Mouse (Mus musculus) ovary, postnatal 14 days (tissue): ENCODE results near the gene P4hb.
"Not testable (repeated sequence)": the region's sequence is repeated elsewhere in the genome, so short reads cannot be mapped to it uniquely, and the experiment has no call there.

Source experiments
- DNase-seq: peaks from one replicate; pipeline ENCODE4 v3.0.0; 2022; ENCODE audit warnings: low spot score

P4hb gene

GRCm38 (mm10) chr11:120598283-120598989 is 25.4 kb upstream of the P4hb start, which contains the start of the genes Alyref and Anapc11:
Alyref (minus strand) TSS chr11:120598365.
Anapc11 (plus strand) TSS chr11:120598421.
- peak; percentile 90 for DNase-seq

GRCm38 (mm10) chr11:120597240-120598235 is 24.5 kb upstream of the P4hb start:
- DNase-seq = no peak

GRCm38 (mm10) chr11:120588531-120588930 is 15.5 kb upstream of the P4hb start:
- DNase-seq = no peak

- no peak for DNase-seq
Measured at GRCm38 (mm10) chr11:120583937-120584336, 10.9 kb upstream of the P4hb start.

- not testable (repeated sequence) for DNase-seq
Measured at GRCm38 (mm10) chr11:120582982-120583293, 9.9 kb upstream of the P4hb start.

- DNase-seq = no peak
Measured at GRCm38 (mm10) chr11:120582268-120582981, 9.4 kb upstream of the P4hb start.

- DNase-seq = peak; percentile 86
Measured at GRCm38 (mm10) chr11:120581490-120582267, 8.6 kb upstream of the P4hb start, which contains the start of gene Arhgdia. Arhgdia (minus strand) TSS chr11:120581624.

GRCm38 (mm10) chr11:120580871-120581331 is 7.8 kb upstream of the P4hb start:
- DNase-seq = no peak

- no peak for DNase-seq
Measured at GRCm38 (mm10) chr11:120580190-120580589, 7.1 kb upstream of the P4hb start.

GRCm38 (mm10) chr11:120579316-120580107 is 6.5 kb upstream of the P4hb start:
- DNase-seq = peak; percentile 63

GRCm38 (mm10) chr11:120578694-120579243 is 5.7 kb upstream of the P4hb start:
- no peak for DNase-seq

- DNase-seq = no peak
Measured at GRCm38 (mm10) chr11:120578024-120578693, 5.1 kb upstream of the P4hb start.

- DNase-seq = no peak
Measured at GRCm38 (mm10) chr11:120577211-120578023, 4.4 kb upstream of the P4hb start.

GRCm38 (mm10) chr11:120576365-120576981 is 3.4 kb upstream of the P4hb start:
- no peak for DNase-seq

- no peak for DNase-seq
Measured at GRCm38 (mm10) chr11:120575940-120576339, 2.9 kb upstream of the P4hb start.

GRCm38 (mm10) chr11:120575046-120575445 is 2.0 kb upstream of the P4hb start:
- DNase-seq = no peak

- DNase-seq = no peak
Measured at GRCm38 (mm10) chr11:120574278-120574600, 1.2 kb upstream of the P4hb start.

- DNase-seq = no peak
Measured at GRCm38 (mm10) chr11:120573585-120574277, 678 bp upstream of the P4hb start.
